Mouse (Mus musculus): ENCODE measurements around the gene Hsd11b2.

- TF ChIP-seq CTCF (IDR thresholded peaks at IDR 0.05; ENCODE audit: insufficient read depth, low read length): no peak
- TF ChIP-seq POLR2A (IDR thresholded peaks at IDR 0.05; ENCODE audit: borderline replicate concordance, extremely low read depth, low read depth, low read length): no peak
Observed at GRCm38 (mm10) chr8:105528206-105528605, 9.7 kb downstream of the Hsd11b2 start.
